Mouse (Mus musculus): ENCODE results near the gene Gm16253.

- no peak for TF ChIP-seq POLR2A (IDR thresholded peaks at IDR 0.05; ENCODE audit: borderline replicate concordance, control insufficient read depth, low read depth, low read length)
- no peak for TF ChIP-seq CTCF (IDR thresholded peaks at IDR 0.05; ENCODE audit: control insufficient read depth, insufficient read depth, low read length)
Measured at GRCm38 (mm10) chr3:96603311-96603710, 26.5 kb downstream of the Gm16253 start.

Measured in bone marrow, adult 2 months (tissue).